Mouse (Mus musculus) brain, embryonic 14.5 days (tissue): ENCODE results near the gene Fam160a1.

ENCODE experiments used
- CTCF ChIP-seq: fragments of 200-500 bp; IDR thresholded peaks from 2 replicates; pipeline ENCODE4 v1.5.1; 2012; ENCODE audit warnings: inconsistent platforms, mild to moderate bottlenecking, moderate library complexity, borderline replicate concordance; ENCODE audit not compliant: insufficient read depth, insufficient read length; ENCODE audit errors: extremely low read depth
- POLR2A ChIP-seq: fragments of 200-500 bp; IDR thresholded peaks from 2 replicates; pipeline ENCODE4 v1.6.1; 2012; ENCODE audit warnings: mild to moderate bottlenecking, inconsistent platforms, borderline replicate concordance; ENCODE audit not compliant: poor library complexity, insufficient read depth, insufficient read length, severe bottlenecking; ENCODE audit errors: extremely low read depth

DNA sequence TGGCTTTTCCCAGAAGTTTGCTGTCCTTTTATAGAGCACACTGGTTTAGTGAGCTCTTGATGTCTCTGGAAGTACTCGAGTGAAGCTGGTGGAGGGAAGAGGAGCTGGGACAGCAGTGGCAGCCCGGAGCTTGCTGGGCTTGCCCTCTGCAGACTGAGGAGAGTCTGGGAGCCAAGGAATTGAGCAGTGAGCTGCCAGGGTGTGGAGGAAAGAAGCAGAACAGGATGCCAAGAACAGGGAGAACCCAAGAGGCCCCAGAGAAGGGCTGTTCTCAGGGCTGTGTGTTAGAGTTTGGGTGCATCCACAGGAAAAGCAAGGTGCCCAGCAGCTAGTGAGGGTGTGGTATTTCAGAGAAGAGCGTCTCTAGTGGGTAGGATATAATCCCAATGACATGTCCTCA is 175.3 kb downstream of the Fam160a1 start:
- TF ChIP-seq CTCF (no peak), POLR2A (no peak)
